Mouse (Mus musculus): ENCODE data around the gene Pik3cd. TPM values are rescaled to one million over a fixed set of nuclear protein-coding genes. Genes with fewer than 3 reads are reported as not detected.

The Pik3cd gene
- total and polyA plus RNA-seq, 2 experiments from 2014 or later, result 9.2 to 20.8 TPM

DNA sequence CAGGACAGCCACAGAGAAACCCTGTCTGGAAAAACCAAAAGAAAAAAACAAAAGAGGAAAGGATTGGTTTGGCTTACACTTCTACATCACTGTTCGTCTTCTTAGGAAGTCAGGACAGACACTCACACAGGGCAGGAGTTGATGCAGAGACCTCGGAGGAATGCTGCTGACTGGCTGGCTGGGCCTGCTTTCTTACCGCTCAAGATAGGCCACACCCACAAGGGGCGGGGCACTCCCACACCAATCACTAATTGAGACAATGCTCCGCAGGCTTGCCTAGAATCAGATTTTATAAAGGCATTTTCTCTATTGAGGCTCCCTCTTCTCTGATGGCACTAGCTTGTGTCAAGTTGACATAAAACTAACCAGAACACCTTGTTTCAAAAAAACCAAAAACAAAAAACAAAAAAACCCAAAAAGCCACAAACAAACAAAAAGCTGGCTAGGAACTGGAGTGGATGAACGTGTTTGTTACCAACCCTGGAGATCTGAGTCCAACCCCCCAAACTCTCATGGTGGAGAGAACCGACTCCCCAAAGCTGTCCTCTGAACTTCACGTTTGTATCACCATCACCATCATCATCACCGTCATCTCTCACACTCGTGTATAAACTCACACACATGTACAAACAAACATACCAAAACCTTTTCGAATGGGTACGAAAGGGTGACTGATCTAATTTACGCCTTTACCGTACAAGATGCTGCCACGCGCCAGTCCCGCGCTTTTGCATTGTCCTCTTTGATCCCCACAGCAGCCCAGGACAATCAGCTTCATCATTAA, 753 bp downstream of the Pik3cd start:
- WGBS, result 63% methylated on average over 18 of the region's 18 CpGs
- no peak overlapping the region for H3K27ac ChIP-seq
- no peak for TF ChIP-seq CTCF (IDR thresholded peaks at IDR 0.05; ENCODE audit: low read depth)
- no peak overlapping the region for H3K4me2 ChIP-seq (ENCODE audit: low read depth, low read length)
- ATAC-seq (no peak), DNase-seq (ENCODE audit: low spot score) (no peak)
- H3K36me3 ChIP-seq (ENCODE audit: insufficient read depth, low read length), result no peaks in the 10 kb centered on the region
- H3K9ac ChIP-seq (replicated peaks; ENCODE audit: low read length), result no peak overlapping the region
- peaks cover 5% of the 10 kb centered on the region; the same call in 1 of the 2 replicates for H3K27me3 ChIP-seq (ENCODE audit: insufficient read depth, low read length)
- peaks cover 7% of the 10 kb centered on the region for H3K4me1 ChIP-seq (ENCODE audit: insufficient read depth, low read length)
- H3K4me3 ChIP-seq (ENCODE audit: low read length), result no peak overlapping the region
- H3K9me3 ChIP-seq (ENCODE audit: low read length), result no peaks in the 10 kb centered on the region

GRCm38 (mm10) chr4:149699953-149700352, 2.4 kb downstream of the Pik3cd start:
- Histone ChIP-seq H3K27me3 (ENCODE audit: insufficient read depth, low read length) (peaks cover 5% of the 10 kb centered on the region; the same call in 1 of the 2 replicates), H3K36me3 (ENCODE audit: insufficient read depth, low read length) (no peaks in the 10 kb centered on the region), H3K9me3 (ENCODE audit: low read length) (no peaks in the 10 kb centered on the region), H3K9ac (replicated peaks; ENCODE audit: low read length) (no peak overlapping the region), H3K4me3 (ENCODE audit: low read length) (no peak overlapping the region), H3K4me2 (ENCODE audit: low read depth, low read length) (no peak overlapping the region), H3K27ac (no peak overlapping the region), H3K4me1 (ENCODE audit: insufficient read depth, low read length) (peaks cover 11% of the 10 kb centered on the region)
- DNase-seq (ENCODE audit: low spot score), result no peak
- TF ChIP-seq CTCF (IDR thresholded peaks at IDR 0.05; ENCODE audit: low read depth), result no peak
- 45% methylated on average over 4 of the region's 4 CpGs for WGBS
- no peak for ATAC-seq

DNA sequence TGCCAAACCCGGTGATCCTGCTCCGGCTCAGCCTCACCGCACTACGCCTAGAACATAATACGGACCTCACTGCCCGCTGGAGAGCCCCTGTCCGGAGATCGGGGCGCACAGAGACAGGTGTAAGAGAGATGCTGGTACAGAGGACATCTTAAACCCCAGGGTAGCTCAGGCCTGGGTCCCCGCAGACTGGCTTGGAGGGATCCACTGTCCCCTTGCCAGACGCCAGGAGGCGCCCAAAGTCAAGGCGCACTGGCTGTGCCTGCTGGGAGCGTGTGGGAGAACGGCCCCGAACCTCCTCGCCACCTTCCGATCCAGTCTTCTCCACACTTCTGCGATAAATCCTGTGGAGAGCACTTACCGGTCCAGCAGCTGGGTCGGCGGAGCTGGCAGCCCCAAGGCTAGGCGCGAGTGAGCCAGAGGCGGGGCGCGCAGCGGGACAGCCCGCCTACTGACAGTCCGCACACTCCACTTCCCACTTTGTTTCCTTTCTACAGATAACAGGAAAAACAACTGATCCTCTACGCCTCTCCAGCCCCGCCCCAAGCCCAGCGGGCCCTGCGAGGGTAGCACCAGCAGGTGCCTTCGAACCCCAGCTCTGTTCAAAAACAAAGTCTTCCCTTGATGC, 4.1 kb downstream of the Pik3cd start:
- Histone ChIP-seq H3K9me3 (ENCODE audit: low read length) (no peaks in the 10 kb centered on the region), H3K9ac (replicated peaks; ENCODE audit: low read length) (peak overlapping the region; percentile 48), H3K4me2 (ENCODE audit: low read depth, low read length) (peak overlapping the region; percentile 70), H3K4me1 (ENCODE audit: insufficient read depth, low read length) (peaks cover 11% of the 10 kb centered on the region), H3K4me3 (ENCODE audit: low read length) (peak overlapping the region; percentile 39), H3K36me3 (ENCODE audit: insufficient read depth, low read length) (no peaks in the 10 kb centered on the region), H3K27me3 (ENCODE audit: insufficient read depth, low read length) (peaks cover 5% of the 10 kb centered on the region; the same call in 1 of the 2 replicates), H3K27ac (no peak overlapping the region; the same call in 1 of the 2 replicates)
- peak; percentile 71 for TF ChIP-seq CTCF (IDR thresholded peaks at IDR 0.05; ENCODE audit: low read depth)
- ATAC-seq (peak; percentile 69), DNase-seq (ENCODE audit: low spot score) (peak; percentile 67)
- WGBS, result 2% methylated on average over 35 of the region's 35 CpGs

- peak; percentile 30; the same call in 1 of the 2 replicates for ATAC-seq
- H3K27ac ChIP-seq, result no peak overlapping the region
- H3K36me3 ChIP-seq (ENCODE audit: insufficient read depth, low read length), result no peaks in the 10 kb centered on the region
- H3K9me3 ChIP-seq (ENCODE audit: low read length), result no peaks in the 10 kb centered on the region
- 22% methylated on average over 15 of the region's 15 CpGs for WGBS
- H3K27me3 ChIP-seq (ENCODE audit: insufficient read depth, low read length), result peaks cover 5% of the 10 kb centered on the region; the same call in 1 of the 2 replicates
- H3K9ac ChIP-seq (replicated peaks; ENCODE audit: low read length), result no peak overlapping the region
- H3K4me2 ChIP-seq (ENCODE audit: low read depth, low read length), result peak overlapping the region; percentile 70
- H3K4me1 ChIP-seq (ENCODE audit: insufficient read depth, low read length), result peaks cover 11% of the 10 kb centered on the region
- peak overlapping the region; percentile 39 for H3K4me3 ChIP-seq (ENCODE audit: low read length)
- no peak for TF ChIP-seq CTCF (IDR thresholded peaks at IDR 0.05; ENCODE audit: low read depth)
- no peak for DNase-seq (ENCODE audit: low spot score)
Observed at GRCm38 (mm10) chr4:149697506-149698196, 4.7 kb downstream of the Pik3cd start.

DNA sequence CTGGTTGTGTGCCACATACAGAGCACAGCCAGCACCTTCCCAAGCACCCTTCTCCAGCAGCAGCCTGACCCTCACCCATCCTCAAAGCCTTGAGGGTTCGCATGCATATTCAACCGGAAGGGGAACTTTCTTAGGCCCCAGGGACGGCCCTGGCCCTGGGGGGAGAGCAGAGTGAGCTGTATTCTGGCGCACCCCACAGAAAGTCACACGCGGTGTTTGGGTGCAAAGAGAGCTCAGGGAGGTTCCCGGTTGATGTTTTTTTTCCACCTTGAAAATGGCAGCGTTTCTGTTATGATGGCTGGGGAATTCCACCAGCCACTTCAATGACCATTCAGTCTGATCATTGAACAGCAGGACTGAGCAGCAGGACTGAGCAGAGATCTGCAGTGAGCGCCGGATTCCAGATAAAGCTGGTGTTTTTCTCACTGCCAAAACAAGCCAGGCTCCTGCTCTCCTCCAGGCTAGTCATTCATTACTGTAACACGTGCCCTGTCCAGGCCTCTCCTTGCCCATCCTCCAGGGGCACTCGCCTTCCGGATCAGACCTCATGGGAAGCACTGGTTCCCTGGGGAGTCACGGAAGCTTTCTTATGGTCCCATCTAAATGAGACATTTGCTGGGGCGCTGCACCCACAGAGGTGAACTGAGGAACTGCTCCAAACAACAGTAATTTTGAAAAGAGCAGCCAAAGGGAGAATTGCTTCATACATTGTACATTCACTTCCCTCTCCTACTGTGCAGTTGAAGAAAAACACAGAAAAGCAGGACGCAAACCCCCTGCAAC, 6.0 kb downstream of the Pik3cd start:
- peak; percentile 73 for ATAC-seq
- WGBS, result 24% methylated on average over 16 of the region's 16 CpGs
- DNase-seq (ENCODE audit: low spot score), result peak; percentile 55
- TF ChIP-seq CTCF (IDR thresholded peaks at IDR 0.05; ENCODE audit: low read depth), result peak; percentile 34; the same call in 1 of the 2 replicates
- Histone ChIP-seq H3K9me3 (ENCODE audit: low read length) (no peaks in the 10 kb centered on the region), H3K36me3 (ENCODE audit: insufficient read depth, low read length) (no peaks in the 10 kb centered on the region), H3K4me3 (ENCODE audit: low read length) (no peak overlapping the region), H3K4me2 (ENCODE audit: low read depth, low read length) (no peak overlapping the region), H3K4me1 (ENCODE audit: insufficient read depth, low read length) (peaks cover 11% of the 10 kb centered on the region), H3K9ac (replicated peaks; ENCODE audit: low read length) (no peak overlapping the region), H3K27ac (no peak overlapping the region), H3K27me3 (ENCODE audit: insufficient read depth, low read length) (peaks cover 5% of the 10 kb centered on the region; the same call in 1 of the 2 replicates)

DNA sequence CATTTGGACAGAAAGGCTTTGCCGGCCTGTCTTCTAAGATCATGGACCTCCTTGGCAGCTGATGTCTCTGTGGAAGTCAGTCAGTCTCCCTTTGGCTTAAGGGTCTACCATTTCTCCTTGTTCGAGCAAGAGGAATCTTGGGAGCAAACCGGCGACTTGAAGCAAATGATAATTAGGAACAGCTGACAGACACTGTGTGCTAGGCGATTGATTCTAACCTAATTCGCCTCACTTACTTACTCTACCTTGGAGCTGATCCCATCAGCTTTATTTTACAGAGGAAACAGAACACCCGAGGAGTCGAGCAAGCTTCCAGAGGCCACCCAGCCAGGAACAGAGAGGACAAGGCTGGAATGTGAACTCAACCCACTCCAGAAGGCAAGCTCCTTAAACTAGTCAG, 11.0 kb downstream of the Pik3cd start:
- no peak overlapping the region for H3K9ac ChIP-seq (replicated peaks; ENCODE audit: low read length)
- TF ChIP-seq CTCF (IDR thresholded peaks at IDR 0.05; ENCODE audit: low read depth), result no peak
- no peaks in the 10 kb centered on the region for H3K36me3 ChIP-seq (ENCODE audit: insufficient read depth, low read length)
- WGBS, result 64% methylated on average over 8 of the region's 8 CpGs
- no peaks in the 10 kb centered on the region for H3K9me3 ChIP-seq (ENCODE audit: low read length)
- DNase-seq (ENCODE audit: low spot score), result no peak
- no peak overlapping the region for H3K4me3 ChIP-seq (ENCODE audit: low read length)
- H3K4me2 ChIP-seq (ENCODE audit: low read depth, low read length), result no peak overlapping the region
- no peak overlapping the region for H3K27ac ChIP-seq
- peaks cover under 1% of the 10 kb centered on the region; the same call in 1 of the 2 replicates for H3K4me1 ChIP-seq (ENCODE audit: insufficient read depth, low read length)
- H3K27me3 ChIP-seq (ENCODE audit: insufficient read depth, low read length), result no peaks in the 10 kb centered on the region
- no peak for ATAC-seq

All from hindbrain, postnatal 0 days (tissue).